Mouse (Mus musculus): ENCODE measurements around the gene Csrp2.

DNA sequence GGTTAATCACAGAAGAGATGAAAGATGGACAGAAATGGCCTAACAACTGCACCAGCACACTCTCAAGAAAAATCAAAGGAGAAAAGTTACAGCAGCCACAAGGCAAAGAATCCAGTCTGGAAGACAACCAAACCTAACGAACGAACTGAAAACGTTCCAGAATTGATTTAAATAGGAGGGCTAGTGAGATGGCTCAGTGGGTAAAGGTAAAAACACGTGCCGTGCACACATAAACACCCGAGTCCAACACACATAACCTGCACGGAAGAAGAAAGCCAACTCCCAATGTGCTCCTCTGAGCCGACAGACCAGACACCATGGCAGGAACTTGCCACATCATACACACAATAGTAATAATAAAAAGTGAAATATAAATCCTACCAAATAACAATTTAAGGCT lies 32.7 kb downstream of the Csrp2 start:
- no peak for TF ChIP-seq MAFK (IDR thresholded peaks at IDR 0.05; ENCODE audit: borderline replicate concordance, low read depth, low read length)
- TF ChIP-seq CTCF (IDR thresholded peaks at IDR 0.05 in 2 of 3, conservative IDR thresholded peaks at IDR 0.05 in 1 of 3; ENCODE audit: control insufficient read depth in 1 of 3, insufficient read depth in 1 of 3, low read depth in 2 of 3, low read length in 3 of 3, poor library complexity in 1 of 3, severe bottlenecking in 1 of 3) = no peak
- TF ChIP-seq EP300 (IDR thresholded peaks at IDR 0.05; ENCODE audit: low read depth in 1 of 2, low read length in 2 of 2) = no peak
- TF ChIP-seq ZNF384 (IDR thresholded peaks at IDR 0.05; ENCODE audit: low read depth, low read length) = no peak
- no peak for TF ChIP-seq POLR2A (IDR thresholded peaks at IDR 0.05; ENCODE audit: control insufficient read depth in 1 of 2, insufficient read depth in 1 of 2, low read depth in 1 of 2, low read length in 2 of 2, poor library complexity in 1 of 2)
- no peak for TF ChIP-seq E2F4 (IDR thresholded peaks at IDR 0.05; ENCODE audit: borderline replicate concordance, low read depth, low read length)
- no peak for TF ChIP-seq RAD21 (IDR thresholded peaks at IDR 0.05; ENCODE audit: low read depth, low read length)
